Mouse (Mus musculus): ENCODE results near the gene Rdh11. TPM values are rescaled to one million over a fixed set of nuclear protein-coding genes. Genes with fewer than 3 reads are reported as not detected.
"Not testable (repeated sequence)": the region's sequence is repeated elsewhere in the genome, so short reads cannot be mapped to it uniquely, and the experiment has no call there.

The Rdh11 gene
- polyA plus RNA-seq (2015; fragmentation: Nextera tagmentation; extraction: Ambion mirVana) = 23.2 and 24.1 TPM in 2 replicates

DNA sequence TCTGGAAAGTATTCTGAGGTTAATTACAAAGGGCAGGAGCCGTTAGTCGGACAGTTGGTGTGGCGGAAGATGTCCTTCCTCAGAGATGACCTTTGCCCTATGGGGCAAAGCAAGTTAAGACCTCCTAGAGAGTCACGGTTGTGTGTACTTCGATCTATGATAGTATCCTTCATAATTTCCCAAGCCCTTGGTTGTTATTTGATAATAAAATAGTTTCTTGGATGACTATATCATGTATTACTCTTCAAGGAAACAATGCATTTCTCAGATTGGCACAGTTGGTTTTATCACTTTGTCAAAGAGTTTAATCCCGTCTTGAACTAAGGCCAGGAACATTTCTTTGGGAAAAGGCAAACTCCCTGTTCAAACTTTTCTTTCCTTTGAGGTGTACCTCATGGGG is at the start of gene Rdh11:
Gene Rdh11, minus strand, starts transcription at position 101 of the 400 bp plus-strand sequence.
- H3K9me3 ChIP-seq = no peaks in the 10 kb centered on the region
- WGBS = 55% methylated on average over 6 of the region's 6 CpGs

DNA sequence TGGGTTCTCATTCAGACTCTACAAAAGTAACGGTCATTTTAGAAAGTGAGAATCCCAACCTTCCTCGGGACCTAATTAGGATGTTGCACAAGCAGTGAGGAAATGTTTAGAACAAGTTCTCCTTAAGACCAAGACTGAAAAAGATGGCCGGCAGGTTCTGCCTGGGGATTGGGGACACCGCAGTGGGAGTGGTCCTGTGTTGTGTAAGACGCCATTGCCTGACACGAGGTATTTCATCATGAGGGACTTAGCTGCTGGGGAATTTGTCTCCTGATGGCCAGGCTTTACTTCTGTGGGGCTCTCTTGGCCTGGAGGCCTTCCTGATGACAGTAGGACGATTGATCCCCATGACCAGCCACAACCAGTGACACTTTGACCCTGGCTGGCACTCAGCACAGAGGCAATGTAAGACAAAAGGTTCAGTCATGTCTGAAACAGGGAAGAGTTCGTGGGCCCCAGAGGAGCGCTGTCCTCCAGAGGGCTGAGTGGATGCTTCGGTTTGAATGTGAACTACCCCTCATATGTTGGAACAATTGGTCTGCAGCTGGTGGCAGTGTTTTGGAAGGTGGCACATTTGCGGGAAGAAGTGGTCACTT is 43.5 kb upstream of the Rdh11 start:
- Histone ChIP-seq H3K4me3 (no peak overlapping the region), H3K4me2 (no peak overlapping the region), H3K9me3 (no peaks in the 10 kb centered on the region), H3K27me3 (no peaks in the 10 kb centered on the region), H3K36me3 (peaks cover 44% of the 10 kb centered on the region), H3K4me1 (no peaks in the 10 kb centered on the region), H3K9ac (no peak overlapping the region), H3K27ac (no peak overlapping the region)
- 81% methylated on average over 11 of the region's 11 CpGs for WGBS
- ATAC-seq (ENCODE audit: borderline replicate concordance, extremely low read depth, low FRiP score, low TSS enrichment) = no peak

More for the DNA sequence above, at the start of gene Rdh11:
- H3K4me1 ChIP-seq = peaks cover 10% of the 10 kb centered on the region
- ATAC-seq (ENCODE audit: borderline replicate concordance, extremely low read depth, low FRiP score, low TSS enrichment) = no peak
- no peaks in the 10 kb centered on the region for H3K27me3 ChIP-seq
- H3K36me3 ChIP-seq = peaks cover 13% of the 10 kb centered on the region
- H3K27ac ChIP-seq = peak within 1 kb of the TSS; percentile 17; the same call in 1 of the 2 replicates
- peak within 1 kb of the TSS; percentile 81 for H3K4me2 ChIP-seq
- peak within 1 kb of the TSS; percentile 67 for H3K4me3 ChIP-seq
- H3K9ac ChIP-seq = peak within 1 kb of the TSS; percentile 61

DNA sequence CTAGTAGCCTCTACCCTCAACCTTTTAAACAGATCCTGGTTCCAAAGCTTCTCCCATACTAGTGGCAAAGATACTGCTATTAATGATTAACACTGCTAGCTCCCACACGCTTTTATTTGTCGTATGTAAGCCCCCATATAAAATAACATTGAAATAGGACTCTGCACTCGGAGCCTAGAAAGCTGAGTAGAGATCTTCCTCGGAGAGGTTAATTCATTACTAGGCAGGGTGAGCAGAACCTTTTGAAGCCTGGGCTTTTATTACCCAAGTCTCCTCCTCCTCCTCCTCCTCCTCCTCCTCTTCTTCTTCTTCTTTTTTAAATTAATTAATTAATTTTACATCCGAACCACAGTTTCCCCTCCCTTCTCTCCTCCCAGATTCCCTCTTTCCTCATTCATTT is 25.4 kb upstream of the Rdh11 start:
- Histone ChIP-seq H3K4me2 (no peak overlapping the region), H3K4me3 (no peak overlapping the region), H3K27me3 (no peaks in the 10 kb centered on the region), H3K36me3 (no peaks in the 10 kb centered on the region), H3K9ac (no peak overlapping the region), H3K27ac (no peak overlapping the region), H3K9me3 (no peaks in the 10 kb centered on the region), H3K4me1 (no peaks in the 10 kb centered on the region)
- 46% methylated on average over 5 of the region's 5 CpGs for WGBS
- no peak for ATAC-seq (ENCODE audit: borderline replicate concordance, extremely low read depth, low FRiP score, low TSS enrichment)

DNA sequence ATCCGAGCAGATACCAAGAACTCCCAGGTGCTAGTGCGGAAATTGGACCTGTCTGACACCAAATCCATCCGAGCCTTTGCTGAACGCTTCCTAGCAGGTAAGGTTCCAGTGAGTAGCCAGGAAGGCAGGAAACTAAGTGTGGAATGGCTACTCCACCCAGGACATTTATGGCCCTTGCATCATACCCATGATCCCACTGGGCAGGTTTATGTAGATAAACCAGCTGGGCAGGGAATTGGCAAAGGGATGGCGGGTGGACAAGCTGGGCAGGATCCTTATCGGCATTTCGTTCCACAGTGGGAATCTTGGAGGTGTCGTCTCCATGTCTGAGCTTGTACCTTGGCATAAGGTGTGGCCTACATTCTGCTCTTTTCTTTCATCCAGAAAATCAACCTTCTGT is 19.4 kb upstream of the Rdh11 start:
- H3K36me3 ChIP-seq = no peaks in the 10 kb centered on the region
- WGBS = 74% methylated on average over 8 of the region's 8 CpGs
- no peaks in the 10 kb centered on the region for H3K9me3 ChIP-seq
- H3K4me1 ChIP-seq = peaks cover 12% of the 10 kb centered on the region
- H3K27me3 ChIP-seq = no peaks in the 10 kb centered on the region
- ATAC-seq (ENCODE audit: borderline replicate concordance, extremely low read depth, low FRiP score, low TSS enrichment) = no peak
- no peak overlapping the region for H3K4me2 ChIP-seq
- no peak overlapping the region for H3K9ac ChIP-seq
- no peak overlapping the region for H3K4me3 ChIP-seq
- H3K27ac ChIP-seq = no peak overlapping the region

DNA sequence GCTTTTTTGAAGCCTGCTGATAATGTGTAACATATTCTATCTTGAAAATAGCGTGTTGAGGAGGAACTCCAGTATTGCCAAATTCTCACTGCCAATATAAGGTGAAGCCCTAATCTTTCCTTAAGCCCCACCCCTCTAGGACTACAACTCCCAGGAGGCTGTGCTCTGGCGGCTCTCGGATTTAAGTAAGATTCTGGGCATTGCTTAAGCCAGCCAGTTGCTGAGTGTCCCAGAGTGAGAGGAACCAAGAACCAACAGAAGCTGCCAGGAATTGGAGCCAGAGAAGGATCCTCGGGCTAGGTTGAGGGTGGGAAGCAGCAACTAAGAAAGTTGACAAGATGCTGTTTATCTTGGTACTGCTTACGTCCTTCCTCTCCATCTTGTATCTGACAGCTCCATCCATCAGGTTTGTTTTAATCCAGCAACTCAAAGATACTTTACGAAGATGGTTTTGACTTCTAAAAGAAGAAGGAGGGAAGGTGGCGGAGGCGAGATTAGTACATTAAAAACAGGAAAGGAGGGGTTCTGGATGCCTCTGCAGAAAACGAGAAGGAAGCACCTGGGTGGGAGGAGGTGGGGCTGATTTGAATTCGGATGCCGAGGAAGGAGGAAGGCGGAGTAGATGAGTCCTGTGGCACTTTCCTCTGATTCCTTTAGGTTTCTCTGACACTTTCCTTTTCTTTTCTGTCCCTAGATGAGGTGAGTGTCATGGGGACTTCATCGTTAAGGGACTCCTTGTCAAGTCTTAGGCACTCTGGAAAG is 16.8 kb upstream of the Rdh11 start, which contains the start of gene Rdh12:
Gene Rdh12, plus strand, starts transcription at position 212 of the 762 bp plus-strand sequence.
- H3K9me3 ChIP-seq = no peaks in the 10 kb centered on the region
- H3K27me3 ChIP-seq = no peaks in the 10 kb centered on the region
- peak within 1 kb of the TSS; percentile 67 for H3K4me2 ChIP-seq
- peak within 1 kb of the TSS; percentile 42 for H3K4me3 ChIP-seq
- peak; percentile 73; the same call in 1 of the 2 replicates for ATAC-seq (ENCODE audit: borderline replicate concordance, extremely low read depth, low FRiP score, low TSS enrichment)
- no peak within 1 kb of the TSS for H3K27ac ChIP-seq
- H3K4me1 ChIP-seq = peaks cover 12% of the 10 kb centered on the region
- peak within 1 kb of the TSS; percentile 24; the same call in 1 of the 2 replicates for H3K9ac ChIP-seq
- H3K36me3 ChIP-seq = no peaks in the 10 kb centered on the region
- 3% methylated on average over 13 of the region's 13 CpGs for WGBS

DNA sequence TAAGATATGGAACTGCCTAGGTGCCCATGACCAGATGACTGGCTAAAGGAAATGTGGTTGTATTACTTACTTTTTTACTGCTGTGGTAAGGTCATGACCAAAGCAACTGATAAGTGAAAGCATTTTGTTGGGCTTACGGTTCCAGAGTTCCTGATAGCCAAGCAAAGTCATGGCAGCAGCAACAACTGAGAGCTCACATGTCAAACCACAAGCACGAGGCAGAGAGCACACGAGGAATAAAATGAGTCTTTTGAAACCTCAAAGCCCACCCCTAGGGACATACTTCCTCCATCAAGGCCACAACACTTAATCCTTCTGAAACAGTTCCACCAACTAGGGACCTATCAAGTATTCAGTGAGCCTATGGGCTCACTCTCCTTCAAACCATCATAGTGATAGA is 9.8 kb upstream of the Rdh11 start:
- no peak overlapping the region for H3K4me3 ChIP-seq
- H3K27me3 ChIP-seq = no peaks in the 10 kb centered on the region
- H3K9ac ChIP-seq = no peak overlapping the region
- no peak overlapping the region for H3K4me2 ChIP-seq
- H3K27ac ChIP-seq = no peak overlapping the region
- 48% methylated on average over 3 of the region's 3 CpGs for WGBS
- no peaks in the 10 kb centered on the region for H3K4me1 ChIP-seq
- ATAC-seq (ENCODE audit: borderline replicate concordance, extremely low read depth, low FRiP score, low TSS enrichment) = no peak
- no peaks in the 10 kb centered on the region for H3K9me3 ChIP-seq
- no peaks in the 10 kb centered on the region for H3K36me3 ChIP-seq

DNA sequence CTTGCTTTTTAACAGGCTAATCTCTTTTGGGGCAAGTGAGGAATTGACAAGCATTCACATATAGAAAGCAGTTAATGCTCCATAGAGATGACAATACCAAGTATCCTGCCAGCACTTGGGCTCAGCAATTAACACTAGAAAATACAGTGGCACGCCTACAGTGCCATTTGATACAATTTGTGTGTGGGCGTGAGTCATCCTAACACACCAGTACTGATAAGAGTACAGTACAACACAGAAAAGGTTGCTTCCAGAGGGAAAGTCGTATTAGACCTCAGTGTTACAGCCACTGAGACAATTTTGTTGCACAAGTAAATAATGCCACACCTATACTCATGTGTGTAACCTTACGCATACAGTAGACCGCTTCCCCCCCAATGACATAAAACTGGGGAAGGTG is 5.0 kb upstream of the Rdh11 start:
- WGBS = 82% methylated on average over 5 of the region's 5 CpGs
- H3K9me3 ChIP-seq = no peaks in the 10 kb centered on the region
- no peak overlapping the region for H3K27ac ChIP-seq
- no peak overlapping the region for H3K4me3 ChIP-seq
- no peaks in the 10 kb centered on the region for H3K27me3 ChIP-seq
- no peak overlapping the region for H3K4me2 ChIP-seq
- no peaks in the 10 kb centered on the region for H3K36me3 ChIP-seq
- no peaks in the 10 kb centered on the region for H3K4me1 ChIP-seq
- no peak overlapping the region for H3K9ac ChIP-seq
- no peak for ATAC-seq (ENCODE audit: borderline replicate concordance, extremely low read depth, low FRiP score, low TSS enrichment)

DNA sequence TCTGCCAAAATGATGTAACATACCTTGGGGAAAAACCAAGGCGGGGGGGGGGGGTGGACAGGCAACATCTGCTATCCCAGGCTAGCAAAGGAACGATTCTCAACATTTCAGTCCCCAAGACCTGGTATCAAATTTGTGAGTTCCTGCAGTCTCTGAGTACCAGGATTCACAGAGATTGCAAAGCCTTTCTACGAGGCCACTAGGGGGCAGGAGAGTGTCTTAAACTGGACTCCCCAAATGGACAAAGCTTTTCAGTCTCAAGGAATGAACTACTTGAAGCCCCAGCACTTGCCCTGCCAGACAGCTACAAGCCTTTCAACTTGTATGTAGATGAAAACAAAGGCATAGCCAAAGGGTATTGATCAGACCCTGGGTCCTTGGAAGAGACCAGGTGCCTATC is 1.3 kb upstream of the Rdh11 start:
- no peak for ATAC-seq (ENCODE audit: borderline replicate concordance, extremely low read depth, low FRiP score, low TSS enrichment)
- H3K4me1 ChIP-seq = peaks cover 10% of the 10 kb centered on the region
- H3K9ac ChIP-seq = no peak overlapping the region
- no peaks in the 10 kb centered on the region for H3K9me3 ChIP-seq
- H3K27ac ChIP-seq = no peak overlapping the region
- H3K36me3 ChIP-seq = peaks cover under 1% of the 10 kb centered on the region; the same call in 1 of the 2 replicates
- WGBS = 3% methylated on average over 3 of the region's 3 CpGs
- H3K4me2 ChIP-seq = no peak overlapping the region
- no peak overlapping the region for H3K4me3 ChIP-seq
- H3K27me3 ChIP-seq = no peaks in the 10 kb centered on the region

DNA sequence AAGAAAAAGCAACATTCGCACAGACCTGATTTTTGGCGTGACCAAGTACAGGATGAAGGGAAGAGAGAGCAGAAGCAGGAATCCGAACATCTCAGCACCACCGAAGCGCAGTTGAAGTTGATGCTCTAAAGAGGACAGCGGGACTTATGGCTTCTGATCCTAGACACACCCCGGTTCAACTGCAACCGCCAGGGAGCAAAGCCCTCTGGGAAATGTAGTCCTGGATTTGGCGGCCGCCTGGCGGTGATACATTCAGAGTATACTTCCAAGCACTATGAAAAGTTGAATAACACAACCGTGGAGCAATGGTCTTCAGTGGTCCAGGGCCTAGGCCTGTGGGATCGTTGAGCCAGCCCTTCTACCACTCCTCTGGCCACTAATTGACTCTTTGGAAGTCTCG is 392 bp downstream of the Rdh11 start:
- H3K9me3 ChIP-seq = no peaks in the 10 kb centered on the region
- H3K27ac ChIP-seq = peak overlapping the region; percentile 17; the same call in 1 of the 2 replicates
- peaks cover 10% of the 10 kb centered on the region for H3K4me1 ChIP-seq
- H3K36me3 ChIP-seq = peaks cover 17% of the 10 kb centered on the region
- ATAC-seq (ENCODE audit: borderline replicate concordance, extremely low read depth, low FRiP score, low TSS enrichment) = peak; percentile 91
- no peaks in the 10 kb centered on the region for H3K27me3 ChIP-seq
- 6% methylated on average over 14 of the region's 14 CpGs for WGBS
- H3K9ac ChIP-seq = peak overlapping the region; percentile 61
- peak overlapping the region; percentile 81 for H3K4me2 ChIP-seq
- peak overlapping the region; percentile 67 for H3K4me3 ChIP-seq

DNA sequence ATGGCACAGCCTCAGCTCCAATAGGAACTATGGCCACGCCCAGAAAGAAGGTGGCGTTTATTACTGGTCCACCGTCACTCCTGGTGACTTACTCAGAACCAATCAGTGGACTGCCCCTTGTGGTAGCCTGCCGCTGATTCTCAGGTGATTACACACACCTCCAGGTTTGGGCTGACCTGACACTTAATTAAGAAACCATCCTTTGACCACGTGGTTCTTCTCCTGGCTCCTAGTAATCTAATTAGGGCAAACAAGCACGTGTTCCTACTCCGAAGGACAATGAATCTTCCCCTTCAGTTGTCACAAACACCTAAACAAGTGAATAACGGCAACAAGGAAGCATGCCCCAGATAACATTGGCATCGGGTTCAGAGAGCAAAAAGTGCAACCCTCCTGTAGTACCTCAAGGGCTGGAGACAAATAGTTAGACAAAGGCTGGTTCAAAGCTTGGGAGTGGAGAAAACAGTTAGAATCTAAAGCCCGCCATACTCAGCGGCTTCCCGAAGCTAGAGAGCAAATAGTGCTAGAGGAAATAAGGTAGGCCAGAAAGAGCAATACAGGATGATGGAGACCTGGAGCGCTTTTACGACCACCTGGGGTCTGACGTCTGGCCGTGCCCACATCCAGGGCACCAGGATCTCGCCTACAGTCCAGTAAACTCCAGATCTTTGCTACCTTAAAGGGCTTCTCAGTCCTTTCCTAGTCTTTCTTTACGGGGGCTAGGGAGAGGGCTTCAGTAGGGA is 991 bp downstream of the Rdh11 start:
- Histone ChIP-seq H3K4me1 (peaks cover 10% of the 10 kb centered on the region), H3K4me3 (peak overlapping the region; percentile 67), H3K4me2 (peak overlapping the region; percentile 81), H3K9me3 (no peaks in the 10 kb centered on the region), H3K36me3 (peaks cover 23% of the 10 kb centered on the region), H3K27ac (peak overlapping the region; percentile 17; the same call in 1 of the 2 replicates), H3K27me3 (no peaks in the 10 kb centered on the region), H3K9ac (peak overlapping the region; percentile 61)
- WGBS = 0% methylated on average over 18 of the region's 18 CpGs
- peak; percentile 79 for ATAC-seq (ENCODE audit: borderline replicate concordance, extremely low read depth, low FRiP score, low TSS enrichment)

DNA sequence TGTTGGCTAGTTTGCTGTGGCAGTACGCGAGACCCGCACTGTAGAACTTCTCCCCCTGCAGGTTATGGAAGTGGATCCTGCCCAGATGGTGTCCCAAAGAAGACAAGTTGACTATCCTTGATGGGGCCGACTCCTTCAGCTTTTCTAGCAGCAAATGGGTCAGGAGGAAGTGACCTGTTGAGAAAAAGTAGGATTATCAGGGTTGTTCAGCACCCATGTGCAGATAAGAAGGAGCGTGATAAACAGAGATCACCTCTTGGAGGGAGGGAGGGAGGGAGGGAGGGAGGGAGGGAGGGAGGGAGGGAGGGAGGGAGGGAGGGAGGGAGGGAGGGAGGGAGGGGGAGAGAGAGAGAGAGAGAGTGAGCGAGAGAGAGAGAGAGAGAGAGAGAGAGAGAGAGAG is 6.9 kb downstream of the Rdh11 start:
- peaks cover 69% of the 10 kb centered on the region for H3K36me3 ChIP-seq
- H3K9me3 ChIP-seq; H3K27me3 ChIP-seq; ATAC-seq (ENCODE audit: borderline replicate concordance, extremely low read depth, low FRiP score, low TSS enrichment); H3K4me1 ChIP-seq; H3K4me2 ChIP-seq; H3K27ac ChIP-seq; H3K9ac ChIP-seq; H3K4me3 ChIP-seq: not testable (repeated sequence)
- WGBS = 84% methylated on average over 4 of the region's 6 CpGs

DNA sequence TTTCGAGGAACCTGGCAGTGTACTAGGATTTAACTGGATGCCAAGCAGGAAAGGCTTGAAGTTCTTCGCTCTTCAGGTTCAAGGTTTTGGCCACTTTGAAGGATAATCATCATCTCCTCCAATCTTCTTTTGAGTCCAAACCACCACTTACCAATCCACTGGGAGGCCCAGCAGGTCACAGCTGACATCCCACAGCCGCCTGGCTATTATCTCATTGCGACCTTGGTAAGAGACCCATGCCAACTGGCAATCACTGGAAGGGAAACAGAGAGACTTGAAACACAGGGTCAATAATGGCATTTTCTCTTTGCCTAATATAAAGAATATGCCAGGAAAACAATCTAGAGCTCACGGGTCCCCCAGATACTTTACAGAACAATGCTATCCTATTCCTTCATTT is 16.1 kb downstream of the Rdh11 start:
- Histone ChIP-seq H3K27me3 (no peaks in the 10 kb centered on the region), H3K4me1 (peaks cover 7% of the 10 kb centered on the region), H3K4me2 (no peak overlapping the region), H3K9me3 (no peaks in the 10 kb centered on the region), H3K9ac (no peak overlapping the region), H3K36me3 (peaks cover 23% of the 10 kb centered on the region), H3K27ac (no peak overlapping the region), H3K4me3 (no peak overlapping the region)
- no peak for ATAC-seq (ENCODE audit: borderline replicate concordance, extremely low read depth, low FRiP score, low TSS enrichment)
- 94% methylated on average over 5 of the region's 5 CpGs for WGBS

All from lung, embryonic 15.5 days (tissue).